Mouse (Mus musculus) MEL (cell line): ENCODE data around the gene Prdm5. TPM values are rescaled to one million over a fixed set of nuclear protein-coding genes. Genes with fewer than 3 reads are reported as not detected.

ENCODE experiments used
- DNase-seq: peaks from one replicate; pipeline ENCODE4 v3.0.0; 2011; ENCODE audit warnings: low read depth, low spot score
- H3K27ac ChIP-seq: 2 replicates; pipeline ENCODE4 v1.5.1; 2012; ENCODE audit warnings: low read depth, mild to moderate bottlenecking, control low read depth, low read length, moderate library complexity; ENCODE audit not compliant: control insufficient read depth
- H3K27me3 ChIP-seq, 2 experiments: fragments of 150-350 bp in 1 of 2; sonication (generic) in 1 of 2; 2 replicates each; pipeline ENCODE4 v1.6.1; 2012; ENCODE audit warnings: low read length in 2 of 2, mild to moderate bottlenecking in 2 of 2, improper control_type of control experiment in 1 of 2, moderate library complexity in 1 of 2; ENCODE audit not compliant: insufficient read depth in 2 of 2, control insufficient read depth in 1 of 2
- H3K36me3 ChIP-seq, 2 experiments: 2 replicates each; pipeline ENCODE4 v1.6.1; 2012 to 2014; ENCODE audit warnings: low read length in 2 of 2, improper control_type of control experiment in 1 of 2, inconsistent platforms in 1 of 2, mild to moderate bottlenecking in 1 of 2; ENCODE audit not compliant: insufficient read depth in 2 of 2, control insufficient read depth in 1 of 2
- H3K4me1 ChIP-seq, 2 experiments: fragments of 150-350 bp in 1 of 2; sonication (generic) in 1 of 2; 2 replicates each; pipeline ENCODE4 v1.6.1; 2012; ENCODE audit warnings: low read length in 2 of 2, improper control_type of control experiment in 1 of 2, mild to moderate bottlenecking in 1 of 2; ENCODE audit not compliant: insufficient read depth in 2 of 2, control insufficient read depth in 1 of 2
- H3K4me3 ChIP-seq, 2 experiments: fragments of 150-350 bp in 1 of 2; sonication (generic) in 1 of 2; 2 replicates each; pipeline ENCODE4 v1.5.1; 2012; ENCODE audit warnings: low read depth in 2 of 2, low read length in 2 of 2, mild to moderate bottlenecking in 2 of 2, moderate library complexity in 2 of 2, control low read depth in 1 of 2, improper control_type of control experiment in 1 of 2; ENCODE audit not compliant: control insufficient read depth in 1 of 2, insufficient read depth in 1 of 2
- H3K79me2 ChIP-seq: 2 replicates; pipeline ENCODE4 v1.6.1; 2012; ENCODE audit warnings: mild to moderate bottlenecking, low read length, moderate library complexity; ENCODE audit not compliant: control insufficient read depth, poor library complexity, insufficient read depth
- H3K9ac ChIP-seq: 2 replicates; pipeline ENCODE4 v1.6.1; 2012; ENCODE audit warnings: low read depth, mild to moderate bottlenecking, control low read depth, low read length, moderate library complexity; ENCODE audit not compliant: control insufficient read depth, poor library complexity, severe bottlenecking
- H3K9me3 ChIP-seq: fragments of 150-350 bp; sonication (generic); replicated peaks from 2 replicates; pipeline ENCODE4 v1.6.1; 2012; ENCODE audit warnings: mild to moderate bottlenecking, low read length, improper control_type of control experiment, moderate library complexity; ENCODE audit not compliant: insufficient read depth
- BHLHE40 ChIP-seq: IDR thresholded peaks from 2 replicates; pipeline ENCODE4 v1.6.1; 2012; ENCODE audit warnings: low read depth, mild to moderate bottlenecking, inconsistent platforms, low read length, improper control_type of control experiment, borderline replicate concordance
- CHD2 ChIP-seq: IDR thresholded peaks from 2 replicates; pipeline ENCODE4 v1.6.1; 2011; ENCODE audit warnings: low read length, improper control_type of control experiment
- E2F4 ChIP-seq: IDR thresholded peaks from 2 replicates; pipeline ENCODE4 v1.6.1; 2011; ENCODE audit warnings: low read depth, low read length, improper control_type of control experiment, borderline replicate concordance
- ELF1 ChIP-seq: IDR thresholded peaks from 2 replicates; pipeline ENCODE4 v1.6.1; 2014; ENCODE audit warnings: low read depth, mild to moderate bottlenecking, inconsistent platforms, low read length, improper control_type of control experiment, moderate library complexity
- EP300 ChIP-seq, 2 experiments: IDR thresholded peaks; 2 replicates each; pipeline ENCODE4 v1.6.1; 2011; ENCODE audit warnings: improper control_type of control experiment in 2 of 2, low read length in 2 of 2, low read depth in 1 of 2, mild to moderate bottlenecking in 1 of 2
- ETS1 ChIP-seq: IDR thresholded peaks from 2 replicates; pipeline ENCODE4 v1.6.1; 2012; ENCODE audit warnings: low read depth, mild to moderate bottlenecking, inconsistent platforms, low read length, improper control_type of control experiment, moderate library complexity
- GABPA ChIP-seq: IDR thresholded peaks from 2 replicates; pipeline ENCODE4 v1.6.1; 2012; ENCODE audit warnings: low read depth, mild to moderate bottlenecking, inconsistent platforms, low read length, improper control_type of control experiment, moderate library complexity
- HCFC1 ChIP-seq: IDR thresholded peaks from 2 replicates; pipeline ENCODE4 v1.6.1; 2012; ENCODE audit warnings: low read depth, mild to moderate bottlenecking, inconsistent platforms, low read length, improper control_type of control experiment, moderate library complexity
- JUND ChIP-seq: IDR thresholded peaks from 2 replicates; pipeline ENCODE4 v1.6.1; 2011; ENCODE audit warnings: low read depth, mild to moderate bottlenecking, improper control_type of control experiment, low read length
- MEF2A ChIP-seq: IDR thresholded peaks from 2 replicates; pipeline ENCODE4 v1.6.1; 2014; ENCODE audit warnings: low read depth, mild to moderate bottlenecking, inconsistent platforms, low read length, improper control_type of control experiment; ENCODE audit not compliant: poor library complexity, insufficient replicate concordance, severe bottlenecking; ENCODE audit errors: extremely low read depth
- MYB ChIP-seq: IDR thresholded peaks from 2 replicates; pipeline ENCODE4 v1.6.1; 2011; ENCODE audit warnings: mild to moderate bottlenecking, low read depth, low read length, improper control_type of control experiment
- MYC ChIP-seq: IDR thresholded peaks from 2 replicates; pipeline ENCODE4 v1.6.1; 2011; ENCODE audit warnings: low read depth, mild to moderate bottlenecking, low read length, improper control_type of control experiment, moderate library complexity
- NRF1 ChIP-seq: IDR thresholded peaks from 2 replicates; pipeline ENCODE4 v1.6.1; 2014; ENCODE audit warnings: low read depth, mild to moderate bottlenecking, inconsistent platforms, low read length, improper control_type of control experiment, moderate library complexity; ENCODE audit not compliant: poor library complexity, insufficient read depth, severe bottlenecking
- POLR2AphosphoS2 ChIP-seq: IDR thresholded peaks from 2 replicates; pipeline ENCODE4 v1.6.1; 2011; ENCODE audit warnings: low read length, improper control_type of control experiment
- RAD21 ChIP-seq: IDR thresholded peaks from 2 replicates; pipeline ENCODE4 v1.6.1; 2011; ENCODE audit warnings: mild to moderate bottlenecking, low read depth, low read length, improper control_type of control experiment
- SIN3A ChIP-seq: IDR thresholded peaks from 2 replicates; pipeline ENCODE4 v1.6.1; 2012; ENCODE audit warnings: low read length, improper control_type of control experiment, inconsistent platforms
- TAL1 ChIP-seq: IDR thresholded peaks from 2 replicates; pipeline ENCODE4 v1.6.1; 2012; ENCODE audit warnings: mild to moderate bottlenecking, inconsistent platforms, low read length, moderate library complexity, mixed read lengths
- USF2 ChIP-seq, 2 experiments: IDR thresholded peaks; 2 replicates each; pipeline ENCODE4 v1.6.1; 2011 to 2012; ENCODE audit warnings: improper control_type of control experiment in 2 of 2, low read length in 2 of 2, borderline replicate concordance in 1 of 2, inconsistent platforms in 1 of 2, low read depth in 1 of 2, mild to moderate bottlenecking in 1 of 2; ENCODE audit not compliant: insufficient read depth in 1 of 2
- ZKSCAN1 ChIP-seq: IDR thresholded peaks from 2 replicates; pipeline ENCODE4 v1.6.1; 2012; ENCODE audit warnings: low read depth, mild to moderate bottlenecking, inconsistent platforms, low read length, improper control_type of control experiment, moderate library complexity
- polyA plus RNA-seq, 2 experiments: library from polyadenylated mRNA; stranded (reverse) in 1 of 2; unstranded in 1 of 2; fragments of >175 nt in 1 of 2; fragments of >200 nt in 1 of 2; gene quantifications; 2 replicates each; pipeline versions ENCODE4 v1.2.1 to v1.2.4; 2012; ENCODE audit warnings: low replicate concordance in 2 of 2, low read depth in 1 of 2; ENCODE audit not compliant: insufficient read length in 2 of 2, insufficient read depth in 1 of 2, missing spikeins in 1 of 2
- total RNA-seq: library from RNA; depleted of rRNA; stranded (reverse); fragments of 300-350 nt; gene quantifications from 2 replicates; pipeline ENCODE4 v1.2.3, GENCODE M21; 2012

Prdm5 gene
- total and polyA plus RNA-seq, 3 experiments, result 0.04 TPM; not detected in 2

- Histone ChIP-seq H3K4me3 (no peak overlapping the region), H3K27ac (no peak overlapping the region), H3K36me3 (no peaks in the 10 kb centered on the region), H3K79me2 (no peaks in the 10 kb centered on the region), H3K4me1 (no peaks in the 10 kb centered on the region), H3K9ac (no peak overlapping the region), H3K9me3 (no peaks in the 10 kb centered on the region), H3K27me3 (peaks cover 0 to 2% of the 10 kb centered on the region in 2 experiments; a peak in 1 of 4 replicates)
- DNase-seq, result no peak
- no peak for TF ChIP-seq ZKSCAN1
- TF ChIP-seq MYC, result no peak
- no peak for TF ChIP-seq TAL1
- TF ChIP-seq, all 39 proteins: peak for 0
Observed at GRCm38 (mm10) chr6:65796552-65796951, 17.8 kb downstream of the Prdm5 start.

GRCm38 (mm10) chr6:65797276-65797675 is 18.5 kb downstream of the Prdm5 start:
- Histone ChIP-seq H3K79me2 (no peaks in the 10 kb centered on the region), H3K4me3 (no peak overlapping the region), H3K9ac (no peak overlapping the region), H3K27me3 (peaks cover 0 to 2% of the 10 kb centered on the region in 2 experiments; a peak in 1 of 4 replicates), H3K27ac (no peak overlapping the region), H3K36me3 (no peaks in the 10 kb centered on the region), H3K9me3 (no peaks in the 10 kb centered on the region), H3K4me1 (no peaks in the 10 kb centered on the region)
- TF ChIP-seq JUND, result no peak
- no peak for TF ChIP-seq CHD2
- no peak for TF ChIP-seq MYB
- no peak for TF ChIP-seq ELF1
- no peak for TF ChIP-seq NRF1
- no peak for TF ChIP-seq RAD21
- TF ChIP-seq MEF2A, result no peak
- TF ChIP-seq TAL1, result no peak
- TF ChIP-seq GABPA, result no peak
- TF ChIP-seq EP300 (IDR thresholded peaks at IDR 0.05; ENCODE audit: low read depth in 1 of 2, low read length in 2 of 2), result no peak
- no peak for TF ChIP-seq MYC
- TF ChIP-seq E2F4, result no peak
- no peak for TF ChIP-seq SIN3A
- TF ChIP-seq BHLHE40, result no peak
- TF ChIP-seq POLR2AphosphoS2, result no peak
- no peak for TF ChIP-seq ETS1
- TF ChIP-seq USF2 (IDR thresholded peaks at IDR 0.05; ENCODE audit: borderline replicate concordance in 1 of 2, insufficient read depth in 1 of 2, low read depth in 1 of 2, low read length in 2 of 2), result no peak
- no peak for TF ChIP-seq HCFC1
- no peak for DNase-seq
